Mouse (Mus musculus) heart, embryonic 16.5 days (tissue): ENCODE measurements around the gene Olfr1107. TPM values are rescaled to one million over a fixed set of nuclear protein-coding genes. Genes with fewer than 3 reads are reported as not detected.

ENCODE experiments used
- ATAC-seq: fragments of 200-750 bp; cut with Nextera tagmentation; replicated peaks from 2 replicates; pipeline ENCODE4 v1.8.0; 2017; ENCODE audit warnings: moderate number of reproducible peaks; ENCODE audit not compliant: insufficient read depth, low FRiP score; ENCODE audit errors: extremely low read depth
- H3K27ac ChIP-seq: fragments of 300-500 bp; sonication (generic); 2 replicates; pipeline ENCODE4 v1.5.1; 2014; ENCODE audit warnings: mild to moderate bottlenecking, low read length, control low read depth, moderate library complexity
- H3K27me3 ChIP-seq: fragments of 300-500 bp; sonication (generic); 2 replicates; pipeline ENCODE4 v1.6.1; 2014; ENCODE audit warnings: low read length, mixed read lengths; ENCODE audit not compliant: control insufficient read depth, insufficient read depth
- H3K36me3 ChIP-seq: fragments of 300-500 bp; sonication (generic); 2 replicates; pipeline ENCODE4 v1.6.1; 2014; ENCODE audit not compliant: control insufficient read depth, insufficient read depth
- H3K4me1 ChIP-seq: fragments of 300-500 bp; sonication (generic); 2 replicates; pipeline ENCODE4 v1.6.1; 2014; ENCODE audit warnings: low read length, mixed read lengths; ENCODE audit not compliant: control insufficient read depth, insufficient read depth
- H3K4me2 ChIP-seq: fragments of 300-500 bp; sonication (generic); 2 replicates; pipeline ENCODE4 v1.6.1; 2014; ENCODE audit warnings: low read depth, mild to moderate bottlenecking, control low read depth, low read length
- H3K4me3 ChIP-seq: fragments of 300-500 bp; sonication (generic); 2 replicates; pipeline ENCODE4 v1.5.1; 2014; ENCODE audit warnings: mild to moderate bottlenecking, control low read depth, low read length
- H3K9ac ChIP-seq: fragments of 300-500 bp; sonication (generic); 2 replicates; pipeline ENCODE4 v1.6.1; 2014; ENCODE audit warnings: low read length, control low read depth
- H3K9me3 ChIP-seq: fragments of 300-500 bp; sonication (generic); replicated peaks from 2 replicates; pipeline ENCODE4 v1.6.1; 2016; ENCODE audit warnings: low read length; ENCODE audit not compliant: control insufficient read depth
- WGBS: fragments of 180-500 bp; shearing (Covaris S2); extraction: QIAGEN DNeasy Blood & Tissue Kit; methylation state at CpG from one replicate; pipeline ENCODE4 v1.1.7; 2014; 5-methylcytosine and 5-hydroxymethylcytosine counted together
- polyA plus RNA-seq: library from polyadenylated mRNA; unstranded; fragments of >200 nt; fragmentation: Nextera tagmentation; extraction: Ambion mirVana; gene quantifications from 2 replicates; pipeline ENCODE4 v1.2.1, GENCODE M21; 2015

The Olfr1107 gene
- not detected in 2 replicates for polyA plus RNA-seq

- Histone ChIP-seq H3K4me2 (no peak within 1 kb of the TSS), H3K9ac (no peak within 1 kb of the TSS), H3K27me3 (no peaks in the 10 kb centered on the region), H3K4me3 (no peak within 1 kb of the TSS), H3K36me3 (no peaks in the 10 kb centered on the region), H3K4me1 (no peaks in the 10 kb centered on the region), H3K27ac (no peak within 1 kb of the TSS), H3K9me3 (no peaks in the 10 kb centered on the region)
- WGBS = 79% methylated on average over 1 of the region's 1 CpGs
- ATAC-seq = no peak
Observed at GRCm38 (mm10) chr2:87075717-87076116, at the start of gene Olfr1107. Gene Olfr1107, minus strand, starts transcription at chr2:87075817.

DNA sequence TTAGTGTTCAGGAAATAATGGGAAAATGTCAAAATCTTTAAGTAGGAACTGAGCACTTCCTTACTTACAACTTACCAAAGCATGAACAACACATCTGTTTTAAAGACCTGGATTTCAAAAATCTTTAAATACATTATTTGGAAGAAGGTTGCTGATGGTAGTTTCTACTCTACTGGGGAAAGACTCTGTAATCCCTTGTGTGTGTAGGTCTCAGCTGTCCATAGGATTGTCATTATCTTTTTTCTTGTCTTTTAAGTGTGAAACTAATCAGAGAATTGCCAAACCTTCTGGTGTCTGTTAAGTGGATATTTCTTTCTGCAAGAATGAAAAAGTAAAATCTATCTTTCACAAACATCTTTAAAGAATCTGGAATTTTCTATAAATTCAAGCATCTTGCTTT is 38.9 kb upstream of the Olfr1107 start, which contains the start of gene Olfr259:
TSS of gene Olfr259 (minus strand) at position 101 of the 400 bp plus-strand sequence.
- Histone ChIP-seq H3K27ac (no peak within 1 kb of the TSS), H3K27me3 (no peaks in the 10 kb centered on the region), H3K9ac (no peak within 1 kb of the TSS), H3K4me3 (no peak within 1 kb of the TSS), H3K4me2 (no peak within 1 kb of the TSS), H3K4me1 (no peaks in the 10 kb centered on the region), H3K36me3 (no peaks in the 10 kb centered on the region), H3K9me3 (no peaks in the 10 kb centered on the region)
- no peak for ATAC-seq

GRCm38 (mm10) chr2:87095908-87096307 is 20.3 kb upstream of the Olfr1107 start, which contains the start of gene Olfr1109:
Gene Olfr1109, minus strand, starts transcription at chr2:87096008.
- no peaks in the 10 kb centered on the region for H3K4me1 ChIP-seq
- no peak within 1 kb of the TSS for H3K4me3 ChIP-seq
- WGBS = 70% methylated on average over 1 of the region's 1 CpGs
- H3K4me2 ChIP-seq = no peak within 1 kb of the TSS
- no peak for ATAC-seq
- no peaks in the 10 kb centered on the region for H3K9me3 ChIP-seq
- H3K27me3 ChIP-seq = no peaks in the 10 kb centered on the region
- H3K9ac ChIP-seq = no peak within 1 kb of the TSS
- H3K27ac ChIP-seq = no peak within 1 kb of the TSS
- no peaks in the 10 kb centered on the region for H3K36me3 ChIP-seq

DNA sequence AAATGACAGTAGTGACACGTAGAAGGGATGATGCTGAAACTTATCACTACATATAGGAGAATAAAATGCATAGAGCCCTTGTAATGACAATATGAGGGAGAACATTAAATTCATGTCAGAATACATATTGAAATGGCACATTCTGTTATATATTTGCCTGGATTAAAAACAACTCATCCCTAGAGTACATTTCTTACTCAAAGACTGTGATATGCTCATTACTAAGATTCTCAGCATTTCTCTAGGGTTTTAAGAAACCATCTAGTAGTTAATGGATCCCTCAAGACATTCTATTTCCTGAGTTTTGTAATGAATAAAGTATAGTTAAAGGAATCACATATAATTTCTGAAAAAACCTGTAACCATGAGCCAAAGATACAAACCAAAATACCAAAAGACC is 23.4 kb downstream of the Olfr1107 start, which contains the start of gene Olfr1106:
TSS of gene Olfr1106 (minus strand) at position 101 of the 400 bp plus-strand sequence.
- no peaks in the 10 kb centered on the region for H3K27me3 ChIP-seq
- no peak within 1 kb of the TSS for H3K4me2 ChIP-seq
- no peak within 1 kb of the TSS for H3K27ac ChIP-seq
- no peaks in the 10 kb centered on the region for H3K4me1 ChIP-seq
- ATAC-seq = no peak
- WGBS = 58% methylated on average over 1 of the region's 1 CpGs
- H3K36me3 ChIP-seq = no peaks in the 10 kb centered on the region
- H3K9ac ChIP-seq = no peak within 1 kb of the TSS
- H3K4me3 ChIP-seq = no peak within 1 kb of the TSS
- H3K9me3 ChIP-seq = no peaks in the 10 kb centered on the region

- ATAC-seq = no peak
- no peak within 1 kb of the TSS for H3K4me2 ChIP-seq
Observed at GRCm38 (mm10) chr2:87036431-87036830, 39.2 kb downstream of the Olfr1107 start, which contains the start of gene Olfr1105. Gene Olfr1105, minus strand, starts transcription at chr2:87036531.

GRCm38 (mm10) chr2:87026980-87027379 is 48.6 kb downstream of the Olfr1107 start, which contains the start of gene Olfr1104:
Gene Olfr1104, minus strand, starts transcription at chr2:87027080.
- H3K4me1 ChIP-seq = no peaks in the 10 kb centered on the region
- no peaks in the 10 kb centered on the region for H3K9me3 ChIP-seq
- WGBS = 76% methylated on average over 1 of the region's 1 CpGs
- ATAC-seq = no peak
- no peak within 1 kb of the TSS for H3K4me3 ChIP-seq
- no peaks in the 10 kb centered on the region for H3K27me3 ChIP-seq
- no peak within 1 kb of the TSS for H3K4me2 ChIP-seq
- no peak within 1 kb of the TSS for H3K9ac ChIP-seq
- no peaks in the 10 kb centered on the region for H3K36me3 ChIP-seq
- H3K27ac ChIP-seq = no peak within 1 kb of the TSS

More at GRCm38 (mm10) chr2:87036431-87036830, 39.2 kb downstream of the Olfr1107 start, which contains the start of gene Olfr1105:
- Histone ChIP-seq H3K9ac (no peak within 1 kb of the TSS), H3K4me3 (no peak within 1 kb of the TSS), H3K27ac (no peak within 1 kb of the TSS), H3K4me1 (no peaks in the 10 kb centered on the region), H3K36me3 (no peaks in the 10 kb centered on the region), H3K27me3 (no peaks in the 10 kb centered on the region), H3K9me3 (no peaks in the 10 kb centered on the region)

Other genes starting within 250 kb of the Olfr1107 start
- not detected in 2 replicates for gene Olfr1095, start 224.1 kb downstream of the Olfr1107 start, polyA plus RNA-seq
- gene Gm13723, start 201.0 kb downstream of the Olfr1107 start, polyA plus RNA-seq = not detected in 2 replicates
- gene Olfr1097, start 183.6 kb downstream of the Olfr1107 start, polyA plus RNA-seq = not detected in 2 replicates
- gene Olfr1098, start 151.3 kb downstream of the Olfr1107 start, polyA plus RNA-seq = not detected in 2 replicates
- not detected in 2 replicates for gene Olfr1099, start 115.1 kb downstream of the Olfr1107 start, polyA plus RNA-seq
- not detected in 2 replicates for gene Olfr1100, start 95.9 kb downstream of the Olfr1107 start, polyA plus RNA-seq
- gene Olfr1101, start 84.6 kb downstream of the Olfr1107 start, polyA plus RNA-seq = not detected in 2 replicates
- gene Olfr1102, start 77.4 kb downstream of the Olfr1107 start, polyA plus RNA-seq = not detected in 2 replicates
- gene Olfr1104, start 48.7 kb downstream of the Olfr1107 start, polyA plus RNA-seq = not detected in 2 replicates
- not detected in 2 replicates for gene Olfr1105, start 39.3 kb downstream of the Olfr1107 start, polyA plus RNA-seq
- not detected in 2 replicates for gene Olfr1106, start 23.5 kb downstream of the Olfr1107 start, polyA plus RNA-seq
- gene Olfr1109, start 20.2 kb upstream of the Olfr1107 start, polyA plus RNA-seq = not detected in 2 replicates
- gene Olfr259, start 38.8 kb upstream of the Olfr1107 start, polyA plus RNA-seq = not detected in 2 replicates
- not detected in 2 replicates for gene Olfr1110, start 64.5 kb upstream of the Olfr1107 start, polyA plus RNA-seq
- not detected in 2 replicates for gene Olfr1111, start 76.8 kb upstream of the Olfr1107 start, polyA plus RNA-seq
- not detected in 2 replicates for gene Olfr1112, start 112.0 kb upstream of the Olfr1107 start, polyA plus RNA-seq
- gene Olfr1113, start 133.2 kb upstream of the Olfr1107 start, polyA plus RNA-seq = not detected in 2 replicates
- gene Olfr1115, start 172.2 kb upstream of the Olfr1107 start, polyA plus RNA-seq = not detected in 2 replicates
- not detected in 2 replicates for gene Olfr1116, start 191.7 kb upstream of the Olfr1107 start, polyA plus RNA-seq
- gene Olfr1118, start 231.8 kb upstream of the Olfr1107 start, polyA plus RNA-seq = not detected in 2 replicates